Mouse (Mus musculus) cerebellum, postnatal 10 days (tissue): Measurements from ENCODE around the gene Negr1.
A peak's percentile ranks its signal among the peaks of the same experiment; 100 is the strongest.

Experiments used
- DNase-seq, 2 experiments: peaks; one replicate each; pipeline ENCODE4 v3.0.0; 2021; ENCODE audit warnings: mixed read lengths in 2 of 2

Negr1 gene

GRCm38 (mm10) chr3:157240240-157240639 lies 678.6 kb downstream of the Negr1 start:
- DNase-seq: no peak

GRCm38 (mm10) chr3:157255446-157255845 lies 693.9 kb downstream of the Negr1 start:
- no peak for DNase-seq

- peak in 1 of 2 experiments; percentile 18 for DNase-seq
These were observed 694.3 kb downstream of the Negr1 start for GRCm38 (mm10) chr3:157255863-157256262.

- DNase-seq: no peak
These were observed 707.1 kb downstream of the Negr1 start for GRCm38 (mm10) chr3:157268742-157269141.

- no peak for DNase-seq
These were observed 710.8 kb downstream of the Negr1 start for GRCm38 (mm10) chr3:157272379-157272778.

- no peak for DNase-seq
These were observed 712.5 kb downstream of the Negr1 start for GRCm38 (mm10) chr3:157274143-157274542.

GRCm38 (mm10) chr3:157279717-157280116 lies 718.1 kb downstream of the Negr1 start:
- no peak for DNase-seq

- no peak for DNase-seq
These were observed 719.7 kb downstream of the Negr1 start for GRCm38 (mm10) chr3:157281259-157281658.

GRCm38 (mm10) chr3:157291286-157291685 lies 729.7 kb downstream of the Negr1 start:
- no peak for DNase-seq

GRCm38 (mm10) chr3:157297216-157297615 lies 735.6 kb downstream of the Negr1 start:
- DNase-seq: no peak

- no peak for DNase-seq
These were observed 742.0 kb downstream of the Negr1 start for GRCm38 (mm10) chr3:157303430-157304116.

- peak in 1 of 2 experiments; percentile 2 for DNase-seq
These were observed 759.5 kb downstream of the Negr1 start for GRCm38 (mm10) chr3:157321081-157321573.

GRCm38 (mm10) chr3:157321834-157322233 lies 760.2 kb downstream of the Negr1 start:
- DNase-seq: no peak

- DNase-seq: no peak
These were observed 772.6 kb downstream of the Negr1 start for GRCm38 (mm10) chr3:157334169-157334568.

GRCm38 (mm10) chr3:157349480-157349879 lies 787.9 kb downstream of the Negr1 start:
- no peak for DNase-seq

GRCm38 (mm10) chr3:157358905-157359304 lies 797.3 kb downstream of the Negr1 start:
- DNase-seq: peak; percentile 6 to 9

- no peak for DNase-seq
These were observed 798.2 kb downstream of the Negr1 start for GRCm38 (mm10) chr3:157359840-157360239.
